Mouse (Mus musculus) right cerebral cortex, postnatal 25 days (tissue): ENCODE measurements around the gene Pnldc1.
A peak's percentile ranks its signal among the peaks of the same experiment; 100 is the strongest.
"Not testable (repeated sequence)": the region's sequence is repeated elsewhere in the genome, so short reads cannot be mapped to it uniquely, and the experiment has no call there.

Experiments
- DNase-seq: peaks from one replicate; pipeline ENCODE4 v3.0.0; 2022

Pnldc1 gene

DNA sequence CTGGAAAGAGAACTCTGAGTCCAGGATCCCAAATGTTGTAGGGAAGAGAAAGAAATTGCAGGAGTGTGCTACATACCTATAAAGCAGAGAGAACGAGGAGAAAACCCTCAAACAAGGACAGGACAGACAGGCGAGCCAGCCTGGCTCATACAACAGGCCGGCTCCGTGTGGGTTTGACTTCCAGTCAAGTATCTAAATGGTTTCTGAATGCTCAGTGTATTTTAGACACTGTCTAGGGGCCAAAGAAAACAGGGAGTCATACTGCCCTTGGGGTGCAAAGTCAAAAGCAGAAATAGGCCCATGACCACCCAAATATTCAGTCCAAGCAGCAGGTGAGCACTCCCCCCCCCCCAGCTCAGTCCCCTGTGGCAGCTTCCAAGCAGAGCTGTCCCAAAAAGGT is 4.2 kb downstream of the Pnldc1 start:
- DNase-seq = no peak

DNA sequence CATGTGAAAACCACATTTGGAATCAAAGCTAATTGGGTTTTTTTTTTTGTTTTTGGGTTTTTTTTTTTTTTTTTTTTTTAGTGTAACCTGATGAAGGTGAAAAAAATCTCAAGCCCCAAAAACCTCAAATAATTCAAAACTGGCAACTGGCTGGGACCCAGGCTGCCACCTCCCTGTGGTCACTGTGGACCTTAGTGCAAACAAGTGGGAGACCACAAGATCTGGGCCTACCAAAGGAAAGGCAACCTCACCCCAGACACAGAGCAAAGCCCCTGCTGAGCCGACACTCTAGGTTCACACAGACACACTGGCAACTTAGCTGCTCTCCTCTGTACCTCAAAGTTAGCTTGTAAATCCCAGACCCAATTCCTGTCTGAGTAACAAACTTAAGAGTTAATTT is 5.7 kb downstream of the Pnldc1 start:
- DNase-seq = no peak

DNA sequence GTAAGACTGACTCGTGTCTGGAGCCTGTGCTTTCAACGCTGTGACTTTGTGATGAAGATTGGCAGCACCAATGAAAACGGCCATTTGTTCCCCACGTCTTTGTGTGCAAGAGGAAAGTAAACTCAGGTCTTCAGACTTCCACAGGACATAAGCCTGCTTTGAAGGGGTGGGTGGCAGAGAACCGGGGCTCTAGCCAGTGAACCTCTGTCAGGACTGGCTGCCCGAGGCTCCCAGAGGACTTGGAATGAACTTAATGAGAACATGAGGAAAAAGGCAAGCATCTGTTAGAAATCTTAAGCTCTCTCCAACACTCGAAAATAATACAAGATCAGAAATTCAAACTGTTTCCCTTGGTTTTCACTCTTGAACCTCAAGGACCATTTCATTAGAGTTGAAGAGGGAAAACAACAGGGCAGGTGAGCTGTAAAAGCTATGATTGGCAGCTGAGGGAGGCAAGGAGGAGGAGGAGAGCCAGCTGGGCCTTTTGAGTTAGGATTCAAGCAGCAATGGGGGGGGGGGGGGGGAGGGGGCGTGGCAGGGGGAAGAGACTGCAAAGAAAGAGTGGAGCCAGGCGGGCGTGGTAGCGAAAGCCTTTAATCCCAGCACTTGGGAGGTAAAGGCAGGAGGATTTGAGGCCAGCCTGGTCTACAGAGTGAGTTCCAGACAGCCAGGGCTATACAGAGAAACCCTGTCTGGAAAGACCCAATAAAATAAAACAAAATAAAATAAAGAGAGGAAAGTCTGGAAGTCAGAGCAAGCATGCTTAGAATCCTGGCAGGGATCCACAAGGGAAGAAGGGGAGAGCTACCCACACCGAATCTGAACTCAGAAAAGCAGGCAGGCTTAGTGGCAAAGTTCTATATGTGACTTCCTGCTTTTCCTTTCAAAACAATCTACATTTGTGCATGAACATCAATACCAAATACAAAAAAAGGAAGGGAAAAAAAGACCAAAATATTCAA is 6.4 kb downstream of the Pnldc1 start:
- DNase-seq = no peak

DNA sequence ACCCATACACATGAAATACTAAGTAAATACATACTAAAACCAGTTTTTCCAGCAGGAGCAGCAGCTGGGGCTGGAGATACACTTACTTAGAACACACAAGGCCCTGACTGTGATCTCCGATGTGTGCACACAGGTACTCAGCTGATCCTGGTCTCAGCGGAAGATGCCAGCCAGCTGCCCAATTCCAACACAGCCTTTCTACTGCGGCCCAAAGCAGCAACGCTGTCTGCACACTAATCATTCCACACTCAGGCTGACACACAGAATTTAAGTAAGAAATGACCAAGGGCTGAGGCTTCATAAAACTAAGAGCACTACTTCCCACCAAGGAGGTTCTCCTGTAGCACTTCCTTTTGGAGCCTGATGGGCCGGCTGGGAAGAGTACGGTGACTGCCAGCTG is 7.7 kb downstream of the Pnldc1 start:
- no peak for DNase-seq

DNA sequence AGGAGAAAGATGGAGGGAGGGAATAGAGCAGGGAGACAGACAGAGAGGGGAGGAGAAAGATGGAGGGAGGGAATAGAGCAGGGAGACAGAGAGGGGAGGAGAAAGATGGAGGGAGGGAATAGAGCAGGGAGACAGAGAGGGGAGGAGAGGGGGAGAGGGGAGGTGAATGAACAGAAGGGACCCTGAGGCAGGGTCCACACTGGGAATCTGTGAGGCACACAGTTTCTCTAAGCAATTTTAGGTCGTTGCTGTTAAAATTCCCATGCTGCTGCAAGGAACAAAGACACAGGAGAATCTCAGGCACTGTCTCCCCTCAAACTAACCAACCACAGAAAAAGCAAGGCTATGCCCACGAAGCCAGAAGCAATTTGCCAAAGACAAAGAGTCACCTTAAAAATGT is 11.4 kb downstream of the Pnldc1 start:
- DNase-seq = not testable (repeated sequence)

DNA sequence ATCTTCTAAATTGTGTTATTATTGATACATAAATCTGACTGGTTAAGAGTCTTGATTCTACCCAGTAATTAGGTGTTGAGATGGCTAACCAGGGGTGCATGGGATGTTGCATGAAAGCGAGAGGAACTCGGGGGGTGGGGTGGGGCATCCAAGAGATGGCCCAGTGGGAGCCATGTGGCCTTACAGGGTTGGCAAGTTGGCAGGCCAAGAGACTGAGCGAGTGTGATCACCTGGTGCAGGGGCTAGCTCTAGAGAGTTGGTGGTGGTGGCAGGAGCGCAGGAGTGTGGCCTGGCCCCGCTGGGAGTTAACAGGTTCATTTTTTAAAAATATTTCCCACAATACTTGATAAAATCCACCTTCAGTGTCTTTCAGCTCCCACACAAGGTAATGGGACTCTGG is 12.4 kb downstream of the Pnldc1 start:
- DNase-seq = no peak

DNA sequence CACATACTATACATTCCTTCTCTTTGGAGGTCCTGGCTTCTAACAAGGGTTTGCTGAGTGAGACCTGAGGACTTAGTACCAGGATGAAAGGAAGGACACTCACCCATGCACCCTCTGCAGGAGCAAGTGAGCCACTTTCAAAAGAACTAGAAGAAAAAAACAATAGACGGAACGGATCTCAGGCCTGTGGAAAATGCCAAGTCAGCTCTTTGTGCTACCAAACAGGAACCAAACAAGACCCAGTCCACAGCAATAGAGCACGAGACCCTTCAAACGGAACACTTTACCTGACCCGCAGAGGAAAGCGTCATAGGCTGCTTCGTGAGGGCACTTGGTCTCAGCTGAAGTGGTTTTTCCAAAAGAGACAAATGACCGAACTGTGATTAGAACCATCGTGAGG is 18.0 kb downstream of the Pnldc1 start:
- no peak for DNase-seq

DNA sequence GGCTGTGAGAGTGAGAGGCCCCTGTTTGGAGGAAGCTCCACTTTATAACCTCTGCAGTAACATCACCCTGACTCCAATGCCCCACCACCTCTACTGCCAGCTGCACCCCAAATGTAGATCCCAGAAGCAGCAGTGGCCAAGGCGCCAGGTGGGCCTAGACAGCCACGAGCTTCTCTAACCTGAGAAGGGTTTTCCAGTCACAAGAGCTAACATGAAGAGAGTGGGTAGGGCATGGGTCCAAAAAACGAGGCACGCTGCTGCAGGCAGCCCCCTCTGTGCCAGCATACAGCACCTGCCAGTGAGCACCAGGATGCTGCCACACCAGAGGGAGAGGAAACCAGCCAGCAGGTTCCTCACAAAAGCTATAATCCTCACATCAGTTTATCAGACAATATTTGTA is 19.0 kb downstream of the Pnldc1 start:
- DNase-seq = no peak

DNA sequence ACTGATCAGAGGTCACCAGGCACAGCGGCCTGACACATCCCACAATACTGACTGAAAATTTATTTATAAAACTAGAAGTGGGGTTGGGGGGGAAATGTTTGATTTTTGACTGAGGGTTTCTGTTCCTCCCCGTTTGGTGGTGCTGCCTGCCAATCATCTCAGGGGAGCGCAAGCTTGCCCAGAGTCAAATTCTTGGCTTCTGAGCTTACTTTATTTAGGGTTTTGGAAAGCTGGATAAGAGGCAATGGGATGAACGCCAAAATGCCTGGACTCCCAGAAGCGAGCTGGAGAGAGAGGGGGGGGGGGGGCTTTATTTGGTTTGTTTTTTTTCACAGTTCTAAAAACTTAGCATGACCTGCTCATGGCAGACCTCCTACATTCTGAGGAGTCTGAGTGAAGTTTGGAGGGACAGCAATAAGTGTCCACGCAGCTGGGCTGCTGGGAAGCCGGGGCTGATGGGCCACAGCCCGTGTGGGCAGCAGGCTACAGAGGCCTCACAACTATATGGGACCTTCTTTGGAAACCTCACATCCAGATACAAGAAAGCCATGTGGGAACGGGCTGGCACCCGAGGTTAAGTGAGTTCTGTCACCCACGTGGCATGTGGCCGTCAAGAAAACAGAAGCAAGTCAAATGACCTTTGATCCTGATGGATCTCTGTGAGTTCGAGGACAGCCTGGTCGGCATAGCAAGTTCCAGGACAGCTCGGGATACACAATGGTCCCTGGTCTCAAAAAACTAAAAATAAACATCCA is 22.8 kb downstream of the Pnldc1 start:
- no peak for DNase-seq

DNA sequence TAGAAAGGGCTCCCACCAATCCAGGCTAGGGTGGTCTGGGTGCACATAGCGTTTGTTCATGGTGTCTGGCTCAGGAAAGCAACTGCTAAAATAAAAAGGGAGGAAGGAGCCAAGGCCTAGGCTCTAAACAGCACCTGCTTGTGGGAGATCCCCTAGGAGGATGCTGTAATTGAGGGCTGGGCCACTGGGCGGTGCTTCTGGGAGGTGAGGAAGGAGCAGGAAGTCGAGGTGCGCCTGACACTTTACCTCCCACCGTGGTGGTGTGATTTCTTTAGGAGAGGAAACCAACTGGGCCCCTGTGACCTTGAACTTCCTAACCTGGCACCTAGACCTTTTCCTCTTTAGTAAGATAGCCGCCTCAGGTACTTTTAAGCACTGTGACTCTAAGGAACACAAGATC is 23.4 kb downstream of the Pnldc1 start:
- no peak for DNase-seq

DNA sequence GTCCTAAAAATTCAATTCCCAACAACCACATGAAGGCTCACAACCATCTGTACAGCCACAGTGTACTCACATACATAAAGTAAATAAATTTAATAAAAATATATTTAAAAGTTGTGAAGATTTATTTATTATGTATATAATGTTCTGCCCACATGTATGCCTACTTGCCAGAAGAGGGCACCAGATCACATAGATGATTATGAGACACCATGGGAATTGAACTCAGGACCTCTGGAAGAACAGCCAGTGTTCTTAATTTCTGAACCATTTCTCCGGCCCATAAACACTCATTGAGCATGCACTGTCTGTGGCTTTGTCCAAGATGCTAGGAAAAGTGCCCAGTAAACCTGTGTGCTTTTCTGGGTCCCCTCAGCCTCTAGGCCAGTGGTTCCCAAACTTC is 28.8 kb downstream of the Pnldc1 start:
- DNase-seq = no peak

DNA sequence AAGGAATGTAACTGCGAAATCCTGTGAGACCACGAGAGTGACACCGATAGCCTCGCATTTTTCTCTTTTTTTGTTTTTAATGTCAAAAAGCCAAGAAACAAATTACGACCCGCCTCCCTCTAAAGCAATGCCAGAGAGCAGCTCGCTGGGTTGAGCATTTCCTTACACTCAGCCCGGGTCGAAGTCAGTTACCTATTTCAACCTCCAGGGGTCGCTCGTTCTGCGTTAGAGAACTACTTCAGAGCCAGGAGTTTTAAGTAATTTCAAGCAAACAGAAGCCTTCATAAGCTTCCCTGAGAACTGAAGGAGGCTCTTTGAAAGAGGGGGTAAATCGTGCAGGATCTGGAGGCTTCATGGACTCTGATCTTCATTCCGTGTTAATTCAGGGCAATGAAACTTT is 29.9 kb downstream of the Pnldc1 start:
- peak; percentile 78 for DNase-seq

DNA sequence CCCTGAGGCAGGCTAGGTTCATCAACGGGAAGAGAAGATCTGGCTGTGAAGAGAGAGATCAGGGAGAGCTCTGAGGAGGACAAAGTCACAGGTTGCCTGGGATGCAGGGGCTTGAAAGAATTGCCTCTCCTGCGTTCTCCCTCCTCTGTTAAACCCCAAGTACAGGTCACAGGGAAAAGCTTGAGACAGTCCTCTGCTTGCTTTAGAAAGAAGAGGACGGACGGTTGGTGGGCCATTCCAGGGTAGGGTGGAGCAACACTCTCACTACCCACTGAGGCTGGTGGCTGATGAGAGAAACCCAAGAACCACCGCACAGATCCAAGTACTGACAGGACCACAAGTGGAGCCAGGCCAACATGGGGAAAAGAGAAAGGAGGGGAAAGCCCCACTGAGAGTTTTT is 34.3 kb downstream of the Pnldc1 start, which contains the start of gene Mrgprh:
Mrgprh (plus strand) TSS at position 301 of the 400 bp plus-strand sequence.
- DNase-seq = no peak

DNA sequence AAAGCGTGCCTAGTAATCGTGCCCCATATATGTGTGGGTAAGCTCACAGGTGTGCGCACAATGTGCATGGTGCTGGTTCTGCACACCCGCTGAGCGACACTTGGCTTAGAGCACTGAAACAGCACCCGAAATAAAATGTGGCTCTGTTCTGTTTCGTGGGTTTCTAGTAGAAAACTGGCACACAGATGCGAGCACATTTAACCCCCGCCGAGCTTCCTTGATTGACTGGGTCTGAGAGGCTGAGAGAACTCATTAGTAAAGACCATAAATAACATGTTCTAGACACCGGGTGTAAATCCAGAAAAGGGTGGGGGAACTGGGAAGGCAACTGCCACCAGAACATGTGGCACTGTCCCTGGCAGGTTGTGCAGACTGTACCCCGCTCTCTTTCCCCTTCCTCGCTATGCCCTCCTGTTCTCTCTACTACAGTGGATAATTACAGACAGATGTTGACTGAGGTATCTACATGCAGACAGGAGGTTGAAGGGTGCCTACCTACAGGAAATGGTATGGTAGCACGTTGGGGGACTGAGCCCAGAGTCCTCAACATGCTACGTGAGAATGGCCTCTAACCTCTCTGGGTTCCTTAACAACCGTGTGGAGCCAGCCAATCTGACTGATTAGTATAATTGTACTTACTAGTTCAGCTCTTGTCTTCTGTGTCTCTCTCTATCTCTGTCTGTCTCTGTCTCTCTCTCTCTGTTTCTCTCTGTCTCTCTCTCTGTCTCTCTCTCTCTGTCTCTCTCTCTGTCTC is 37.6 kb downstream of the Pnldc1 start:
- no peak for DNase-seq

DNA sequence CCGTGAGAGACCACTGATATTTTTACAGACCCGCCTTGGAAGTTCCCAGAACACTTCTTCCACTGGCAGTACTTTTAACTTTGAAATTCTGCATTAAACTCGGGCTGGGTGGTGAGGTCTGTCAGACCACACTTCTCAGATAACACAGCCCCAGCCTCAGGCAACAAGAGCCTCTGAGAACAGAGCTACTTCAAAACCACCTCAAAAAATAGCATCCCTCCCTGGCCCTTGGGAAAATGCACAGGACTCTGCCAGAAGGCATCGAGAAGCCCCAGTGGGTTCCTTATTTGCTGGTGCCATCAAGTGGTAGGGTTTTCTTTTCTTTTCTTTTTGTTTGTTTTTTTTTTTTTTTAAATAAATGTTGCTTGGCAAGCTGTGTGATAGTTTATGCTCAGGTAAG is 41.4 kb downstream of the Pnldc1 start:
- no peak for DNase-seq

DNA sequence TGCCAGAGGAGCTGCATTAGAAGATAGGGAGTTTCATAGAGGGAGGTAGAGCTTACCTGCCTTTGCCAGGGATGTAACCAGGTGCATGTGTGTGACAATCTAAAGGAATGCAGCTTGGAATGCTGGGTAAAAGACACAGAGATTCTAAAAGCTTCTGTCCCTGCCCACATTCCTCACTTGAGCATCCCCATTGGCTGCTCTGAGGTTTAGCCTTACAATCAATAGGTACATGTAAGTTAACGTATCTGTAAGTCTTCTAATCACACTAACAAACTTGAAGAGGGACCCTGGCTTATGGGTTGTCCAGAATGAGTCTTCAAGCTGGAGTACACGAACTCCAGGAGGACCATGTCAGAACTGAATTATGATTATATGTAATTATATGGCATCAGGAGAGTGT is 42.0 kb downstream of the Pnldc1 start, which contains the start of gene Mas1:
Mas1 (minus strand) TSS at position 101 of the 400 bp plus-strand sequence.
- no peak for DNase-seq

DNA sequence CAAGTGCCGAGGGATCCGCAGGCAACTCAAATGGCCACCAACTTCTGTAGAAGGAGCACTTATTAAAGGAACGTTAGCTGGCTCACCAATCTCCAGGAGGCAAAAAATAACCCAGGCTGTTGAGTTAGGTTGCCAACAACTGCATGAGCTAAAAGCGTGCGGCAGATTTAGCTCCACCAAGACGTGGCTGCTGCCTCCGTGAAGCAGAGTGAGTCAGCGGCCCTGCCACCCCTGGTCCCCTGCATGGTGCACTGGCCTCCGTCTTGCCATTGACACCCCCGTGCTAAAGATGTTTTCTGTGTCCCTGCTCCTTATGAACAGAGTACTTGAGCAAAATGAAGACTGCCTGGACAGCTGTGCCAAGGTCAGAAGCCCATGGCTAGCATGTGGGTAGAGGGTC is 43.2 kb downstream of the Pnldc1 start:
- DNase-seq = peak; percentile 70

DNA sequence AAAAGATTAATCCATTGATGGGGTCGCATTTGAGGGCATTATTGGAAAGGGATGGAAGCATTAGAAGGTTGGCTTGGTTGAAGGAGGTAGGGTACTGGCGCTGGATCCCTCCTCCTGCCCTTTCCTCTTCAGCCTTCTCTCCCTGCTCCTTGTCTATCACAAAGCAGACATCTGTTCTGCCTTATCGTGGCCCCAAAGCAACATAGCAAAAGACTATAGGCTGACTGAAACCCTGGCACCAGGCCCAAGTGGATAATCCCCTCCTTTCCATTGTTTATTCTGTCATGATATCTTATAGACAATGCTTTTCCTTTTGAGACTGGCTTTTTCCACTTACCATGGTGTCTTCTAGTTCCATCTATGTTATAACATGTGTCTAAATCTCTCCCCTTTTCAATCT is 44.6 kb downstream of the Pnldc1 start:
- DNase-seq = no peak

DNA sequence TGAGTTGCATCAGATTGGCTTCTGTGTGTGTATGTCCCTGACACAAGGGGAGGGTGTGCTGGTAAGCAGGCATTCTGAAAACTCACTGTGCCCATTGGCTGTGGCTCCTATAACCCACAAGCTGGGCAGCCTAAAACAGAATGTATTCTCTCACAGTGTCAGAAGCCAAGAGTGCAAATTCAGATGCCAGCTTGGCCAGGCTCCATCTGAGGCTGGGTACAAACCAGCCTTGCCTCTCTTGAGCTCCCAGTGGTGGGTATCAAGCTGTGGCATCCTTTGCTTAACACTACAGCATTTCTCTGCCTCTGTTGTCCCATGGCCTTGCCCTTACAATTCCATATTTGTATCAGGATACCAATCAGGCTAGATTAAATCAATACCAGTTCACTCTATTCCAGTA is 45.9 kb downstream of the Pnldc1 start:
- no peak for DNase-seq

DNA sequence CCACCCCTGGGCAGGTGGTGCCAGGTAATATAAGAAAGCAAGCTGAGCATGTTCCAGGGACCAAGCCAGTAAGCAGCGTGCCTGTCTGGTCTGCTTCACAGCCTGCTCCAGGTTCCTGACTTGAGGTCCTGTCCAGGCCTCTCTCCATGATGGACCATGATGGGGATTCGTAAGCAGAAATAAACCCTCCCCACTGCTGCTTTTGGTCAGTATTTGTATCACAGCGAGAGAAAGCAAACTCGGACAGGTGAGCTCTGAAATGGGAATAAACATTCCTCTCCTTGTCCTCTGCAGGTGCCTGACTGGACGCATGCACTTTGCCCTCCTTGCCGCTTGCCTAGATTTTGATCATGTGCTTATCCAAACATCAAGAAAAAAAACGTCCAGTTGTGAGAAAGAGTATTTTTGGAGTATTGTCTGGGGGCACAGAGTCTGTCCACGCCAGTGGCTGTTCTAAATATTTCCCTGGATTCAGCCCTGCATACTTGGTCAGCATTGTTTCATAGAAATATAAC is 51.0 kb downstream of the Pnldc1 start:
- no peak for DNase-seq

DNA sequence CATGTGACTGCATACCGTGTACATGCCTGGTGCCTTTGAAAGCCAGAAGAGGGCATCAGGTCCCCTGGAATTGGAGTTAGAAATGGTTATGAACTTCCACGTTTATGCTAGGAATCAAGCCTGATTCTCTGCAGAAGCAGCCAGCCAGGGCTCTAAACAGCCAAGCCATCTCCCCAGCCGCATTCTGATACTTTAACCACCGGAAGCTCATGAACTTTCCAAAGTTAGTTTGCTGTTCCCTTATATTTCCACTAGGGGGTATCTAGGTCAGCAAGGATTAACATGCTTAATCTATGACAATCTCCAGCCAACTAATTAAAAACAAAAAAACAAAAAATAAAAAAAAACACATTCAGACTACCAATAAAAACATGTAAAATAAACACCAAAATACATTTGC is 52.0 kb downstream of the Pnldc1 start:
- DNase-seq = no peak

DNA sequence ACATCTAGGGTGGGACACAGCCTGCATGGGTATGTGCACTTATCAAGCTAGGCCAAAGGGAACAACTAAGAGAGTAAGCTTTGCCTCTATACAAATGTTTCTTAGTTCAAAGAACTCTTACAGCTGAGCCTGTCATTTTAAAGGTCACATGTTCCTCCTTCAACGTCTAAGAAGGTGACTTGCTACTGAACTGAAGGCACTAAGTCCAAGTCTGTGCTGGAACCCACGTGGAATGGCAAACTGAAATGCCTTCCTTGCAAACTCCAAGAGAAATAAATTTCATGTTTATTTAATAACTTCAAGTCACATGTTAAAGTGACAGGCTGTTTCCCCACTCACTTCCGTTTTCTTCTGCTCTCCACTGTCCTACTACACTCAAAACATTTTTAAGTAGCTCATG is 52.6 kb downstream of the Pnldc1 start:
- DNase-seq = no peak

DNA sequence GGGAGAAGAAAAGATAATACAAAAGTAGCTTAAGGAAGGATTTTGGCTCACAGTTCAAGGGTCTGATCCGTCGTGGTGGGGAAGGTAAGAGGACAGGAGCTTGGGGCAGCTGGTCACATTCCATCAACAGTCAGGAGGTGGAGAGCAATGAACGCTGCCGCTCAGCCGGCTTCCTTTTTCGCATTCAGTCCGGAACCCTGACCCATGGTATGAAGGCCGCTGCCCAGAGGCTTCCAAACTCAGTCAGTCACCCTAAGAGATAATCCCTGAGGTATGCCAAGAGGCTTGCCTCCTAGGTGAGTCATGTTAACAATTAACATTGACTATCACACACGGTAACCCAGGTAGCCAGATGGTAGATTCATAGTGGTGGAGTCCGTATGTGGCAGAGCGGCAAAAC is 55.6 kb downstream of the Pnldc1 start:
- DNase-seq = no peak
